Mouse (Mus musculus): ENCODE measurements around the gene Zfp13.
"Not testable (repeated sequence)": the region's sequence is repeated elsewhere in the genome, so short reads cannot be mapped to it uniquely, and the experiment has no call there.

Gene Zfp13

DNA sequence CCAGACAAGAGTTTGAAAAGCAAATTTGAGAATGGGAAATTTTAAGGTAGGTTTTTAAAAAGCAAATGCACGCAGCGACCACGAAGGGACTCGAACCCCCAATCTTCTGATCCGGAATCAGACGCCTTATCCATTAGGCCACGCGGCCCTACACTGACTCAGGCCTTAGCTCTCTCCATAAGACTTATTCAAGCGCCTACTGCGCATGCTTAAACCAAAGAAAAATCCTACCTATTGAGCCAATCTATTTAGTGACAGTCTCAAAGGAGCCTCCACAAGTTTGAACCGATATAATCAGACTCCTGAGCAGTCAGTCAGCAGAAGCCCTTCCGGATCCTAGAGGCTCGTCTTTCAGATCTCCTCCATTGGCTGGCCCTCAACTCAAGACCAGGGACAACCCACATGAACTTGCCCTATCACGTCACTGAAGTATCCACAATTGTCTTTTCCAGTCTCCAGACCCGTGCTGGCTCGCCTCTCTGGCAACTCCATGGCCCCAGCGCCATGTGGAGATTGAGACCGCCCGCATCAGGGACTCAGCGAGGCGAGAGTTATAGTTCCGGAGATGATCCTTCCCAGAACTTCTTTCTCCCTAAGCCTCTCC is 49.0 kb downstream of the Zfp13 start:
- DNase-seq (ENCODE audit: low spot score): peak; percentile 95

DNA sequence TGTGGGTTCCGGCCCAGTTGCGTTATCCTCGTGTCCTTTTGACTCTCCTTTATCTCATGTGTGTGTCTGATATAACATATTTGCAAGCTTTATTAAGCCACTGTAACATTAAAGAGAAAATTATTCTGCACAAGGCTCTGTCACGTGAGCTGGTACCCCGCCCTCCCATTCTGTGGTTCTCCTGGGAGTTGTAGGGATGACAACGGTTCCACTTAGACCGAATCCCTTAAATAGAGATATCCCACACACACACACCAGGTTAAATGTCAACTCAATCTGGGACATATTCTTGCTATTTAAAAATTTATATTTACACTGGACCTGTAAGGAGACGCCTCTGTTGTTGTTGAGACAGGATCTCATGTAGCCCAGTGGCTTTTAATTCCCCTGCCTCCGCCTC is 49.8 kb downstream of the Zfp13 start:
- peak; percentile 13 for DNase-seq (ENCODE audit: low spot score)

DNA sequence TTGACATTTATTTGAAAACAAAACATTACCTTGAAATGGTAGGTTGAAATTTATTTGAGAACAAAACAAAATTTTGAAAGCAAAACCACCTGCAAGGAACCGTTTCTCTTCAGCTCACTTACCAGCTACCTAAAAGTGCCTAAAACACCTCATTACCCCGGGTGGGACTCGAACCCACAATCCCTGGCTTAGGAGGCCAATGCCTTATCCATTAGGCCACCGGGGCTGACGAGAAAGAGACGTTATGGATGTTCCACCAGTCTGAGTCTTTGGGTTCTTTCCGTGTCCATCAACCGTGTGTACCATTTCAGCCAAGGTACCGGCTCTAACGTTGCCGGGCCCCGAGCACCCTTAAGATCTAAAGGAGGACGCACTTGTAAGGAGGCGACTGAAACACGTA is 50.7 kb downstream of the Zfp13 start:
- DNase-seq (ENCODE audit: low spot score): peak; percentile 76

DNA sequence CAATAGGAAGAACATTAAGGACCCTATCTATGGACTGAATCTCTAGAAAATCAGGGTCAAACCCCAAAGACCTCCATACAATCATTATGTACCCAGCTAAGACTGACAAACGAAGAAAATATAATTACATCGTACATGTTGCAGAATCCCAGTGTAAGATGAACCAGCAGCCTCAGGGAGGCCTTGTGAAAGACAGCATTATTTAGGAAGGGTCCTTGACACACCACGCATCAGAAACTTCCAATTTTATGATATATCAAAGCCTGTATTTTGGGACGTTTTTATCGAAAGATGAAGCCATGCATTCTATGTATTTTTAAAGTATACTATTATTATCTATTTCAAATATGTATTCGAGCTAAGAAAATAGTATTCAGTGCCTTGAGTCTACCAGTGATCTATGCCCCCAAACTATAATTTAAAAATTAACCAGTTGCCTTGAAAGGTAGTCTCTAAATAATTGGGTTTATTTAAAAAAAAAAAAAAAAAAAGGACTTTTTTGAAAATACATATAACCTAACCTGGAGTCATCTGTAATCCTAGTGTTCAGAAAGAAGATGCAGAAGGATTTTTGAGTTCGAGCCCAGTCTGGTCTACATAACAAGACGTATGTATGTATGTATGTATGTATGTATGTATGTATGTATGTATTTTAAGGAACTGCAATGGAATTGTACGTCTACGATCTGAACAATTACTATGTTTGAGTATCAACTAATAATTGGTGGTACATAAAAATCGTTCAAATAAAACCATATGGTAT is 51.4 kb downstream of the Zfp13 start:
- peak; percentile 1 for DNase-seq (ENCODE audit: low spot score)

DNA sequence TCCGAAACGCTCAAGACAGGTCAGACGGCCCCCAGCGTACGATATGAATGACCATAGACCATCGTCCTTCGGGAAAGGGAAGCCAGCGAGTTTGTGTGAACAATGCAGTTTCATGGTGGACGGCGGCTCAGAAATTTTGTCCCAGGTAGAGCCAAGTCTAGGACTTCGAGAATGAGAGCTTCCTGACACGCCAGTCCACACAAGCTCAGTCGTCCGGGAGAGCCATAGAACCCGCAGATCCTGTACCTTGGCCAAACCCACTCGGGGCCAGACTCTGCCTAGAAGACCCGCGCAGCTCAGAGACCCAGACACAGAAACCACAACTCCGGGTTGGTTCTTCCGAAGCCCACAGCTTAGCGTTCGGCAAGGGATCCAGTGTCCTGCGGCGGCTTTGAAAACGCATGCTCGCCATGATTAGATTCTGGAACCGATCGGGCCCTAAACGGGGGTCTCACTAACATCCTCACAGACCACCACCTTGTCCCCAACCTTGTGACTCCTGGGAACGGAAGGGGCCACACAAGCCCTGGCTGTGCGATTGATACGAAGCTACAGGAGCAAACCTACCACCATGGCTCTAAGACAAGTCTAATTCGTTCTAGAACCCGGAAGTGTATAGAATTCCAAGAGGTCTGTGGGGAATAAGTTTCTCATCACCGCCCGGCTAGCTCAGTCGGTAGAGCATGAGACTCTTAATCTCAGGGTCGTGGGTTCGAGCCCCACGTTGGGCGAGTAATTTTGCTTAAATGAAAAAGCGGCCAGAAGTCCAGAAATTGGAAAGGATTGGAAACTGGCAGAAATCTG is 52.4 kb downstream of the Zfp13 start:
- DNase-seq (ENCODE audit: low spot score): peak; percentile 81

DNA sequence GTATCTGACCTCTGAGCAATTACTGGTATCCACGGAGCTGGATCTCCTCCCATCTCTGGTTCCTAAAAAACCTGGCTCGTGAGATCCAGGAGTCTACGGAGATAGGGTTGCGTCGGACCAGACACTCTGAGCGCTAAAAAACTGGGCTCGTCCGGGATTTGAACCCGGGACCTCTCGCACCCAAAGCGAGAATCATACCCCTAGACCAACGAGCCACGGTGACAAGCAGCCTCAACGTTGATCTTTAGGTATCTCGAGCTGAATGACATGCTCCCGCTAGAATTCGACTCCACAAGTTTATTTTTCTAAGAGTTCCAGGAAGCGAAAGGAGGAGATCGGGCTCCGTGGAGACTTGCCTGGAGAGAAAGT is 53.0 kb downstream of the Zfp13 start:
- DNase-seq (ENCODE audit: low spot score): no peak

DNA sequence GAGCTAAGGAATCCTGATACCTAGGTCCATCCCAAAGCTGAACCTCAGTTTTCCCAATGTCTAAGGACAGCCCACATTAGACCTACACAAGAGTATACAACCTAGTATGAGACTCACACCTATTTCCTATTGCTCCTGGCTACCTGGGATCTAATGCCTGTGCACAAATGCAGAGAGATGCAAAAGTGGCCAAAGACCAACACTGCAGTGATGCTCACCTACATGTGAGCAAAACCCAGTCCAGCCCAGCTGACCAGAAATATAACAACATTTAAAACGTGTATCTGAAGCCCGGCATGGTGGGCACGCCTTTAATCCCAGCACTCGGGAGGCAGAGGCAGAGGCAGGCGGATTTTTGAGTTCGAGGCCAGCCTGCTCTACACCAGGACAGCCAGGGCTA is 53.4 kb downstream of the Zfp13 start:
- DNase-seq (ENCODE audit: low spot score): no peak

DNA sequence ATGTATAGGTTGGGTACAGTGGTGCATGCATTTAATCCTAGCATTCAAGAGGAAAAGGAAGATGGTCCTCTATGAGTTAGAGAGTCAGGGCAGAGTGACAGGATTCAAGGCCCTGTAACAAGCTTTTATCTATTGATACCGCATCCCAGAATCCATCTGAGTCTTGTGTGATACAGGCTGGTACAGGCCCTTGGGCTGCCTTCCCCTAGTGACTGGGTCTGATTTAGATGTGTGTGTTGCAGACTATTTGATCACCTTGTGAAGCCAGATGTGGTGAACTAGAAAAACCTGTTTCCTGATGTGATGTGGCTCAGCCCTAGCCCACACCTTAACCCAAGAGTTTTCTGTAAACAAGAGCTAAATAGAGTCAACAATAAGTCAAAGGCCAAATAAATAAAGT is 54.5 kb downstream of the Zfp13 start:
- DNase-seq (ENCODE audit: low spot score): peak; percentile 1

DNA sequence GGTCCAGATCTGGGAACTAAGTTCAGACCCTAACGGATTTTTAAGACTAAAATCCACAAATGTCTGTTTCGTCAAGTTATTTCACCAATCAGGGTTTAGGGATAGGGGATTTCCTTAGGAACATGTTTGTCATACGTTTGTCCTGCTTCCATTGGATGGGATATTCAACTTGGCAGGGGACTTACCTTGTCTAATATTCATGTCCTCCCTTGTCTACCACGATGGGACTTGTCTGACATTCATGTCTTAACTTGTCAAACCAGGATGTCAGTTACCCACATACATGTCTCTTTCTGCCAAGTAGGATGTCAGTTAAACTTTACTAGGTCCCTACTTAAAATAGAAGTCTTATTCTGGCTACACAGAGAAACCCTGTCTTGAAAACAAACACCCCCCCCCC is 55.3 kb downstream of the Zfp13 start:
- no peak for DNase-seq (ENCODE audit: low spot score)

DNA sequence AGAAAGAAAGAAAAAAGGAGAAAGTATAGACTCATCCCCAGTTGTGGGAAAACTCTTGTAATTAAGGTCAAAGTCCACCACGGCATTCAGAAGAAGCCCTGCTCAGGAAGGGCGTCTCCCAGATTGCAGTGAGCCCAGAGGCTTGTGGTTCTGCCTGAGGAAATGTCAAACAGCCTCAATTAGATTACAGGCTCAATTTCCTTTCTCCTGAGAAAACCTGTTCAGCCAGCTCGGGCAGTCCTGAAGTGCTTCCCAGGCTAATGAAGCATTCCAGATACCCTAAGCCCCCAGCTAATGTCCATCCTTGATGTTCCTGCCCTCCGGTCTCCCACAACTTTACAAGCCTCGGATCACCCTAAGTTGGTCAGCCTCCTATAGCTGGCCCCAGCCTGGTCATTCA is 56.0 kb downstream of the Zfp13 start:
- no peak for DNase-seq (ENCODE audit: low spot score)

DNA sequence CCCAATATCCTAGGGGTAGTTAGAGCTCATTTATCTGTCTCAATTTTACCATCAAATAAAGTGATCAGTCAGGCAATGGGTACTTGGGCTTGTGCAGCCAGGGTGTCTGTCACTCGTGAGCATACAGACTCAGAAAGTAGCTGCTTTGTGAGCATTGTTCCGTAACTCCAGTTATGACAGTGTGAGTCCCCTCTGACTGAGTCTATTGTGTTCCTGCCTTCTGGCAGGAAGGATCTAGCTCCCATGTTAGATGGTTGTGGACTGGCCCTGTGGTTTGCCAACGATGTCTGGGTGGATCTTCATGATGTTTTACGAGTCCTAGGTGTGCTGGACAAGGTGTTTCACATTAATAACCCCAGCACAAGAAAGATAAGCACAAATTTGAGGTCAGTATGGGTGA is 56.5 kb downstream of the Zfp13 start:
- DNase-seq (ENCODE audit: low spot score): peak; percentile 7

DNA sequence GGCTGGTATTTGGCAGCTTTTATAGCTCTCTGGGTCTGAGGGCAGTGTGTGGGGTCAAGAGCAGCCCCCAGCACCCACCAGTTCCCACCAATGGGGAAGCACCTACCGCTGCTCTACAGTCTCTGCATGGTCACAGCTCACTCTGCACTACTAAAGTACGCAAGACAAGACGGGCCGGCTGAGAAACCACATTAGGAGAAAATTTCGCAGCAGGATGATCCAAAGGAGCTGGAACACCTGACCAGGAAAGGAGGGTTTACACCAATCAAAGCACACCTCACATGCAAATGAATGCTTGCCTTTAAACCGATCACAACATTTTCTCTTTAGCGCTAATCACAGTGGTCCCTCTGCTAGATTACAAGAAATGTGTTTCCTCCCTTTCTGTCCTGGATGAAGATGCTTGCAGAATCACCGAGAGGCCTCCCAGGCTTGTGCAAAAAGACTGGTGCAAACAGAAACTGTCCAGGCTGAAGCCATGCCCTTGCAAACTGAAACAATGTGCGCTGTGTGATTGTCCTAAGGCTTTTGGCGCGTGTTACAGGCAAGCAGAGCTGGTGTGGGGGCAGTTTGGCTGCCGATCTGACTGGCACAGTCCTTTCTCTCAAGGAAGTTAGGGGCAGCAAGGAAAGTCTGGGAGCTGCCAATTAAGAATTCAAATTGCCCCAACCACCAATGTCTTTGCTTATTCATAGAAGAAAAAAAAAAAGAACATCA is 57.1 kb downstream of the Zfp13 start:
- peak; percentile 1 for DNase-seq (ENCODE audit: low spot score)

DNA sequence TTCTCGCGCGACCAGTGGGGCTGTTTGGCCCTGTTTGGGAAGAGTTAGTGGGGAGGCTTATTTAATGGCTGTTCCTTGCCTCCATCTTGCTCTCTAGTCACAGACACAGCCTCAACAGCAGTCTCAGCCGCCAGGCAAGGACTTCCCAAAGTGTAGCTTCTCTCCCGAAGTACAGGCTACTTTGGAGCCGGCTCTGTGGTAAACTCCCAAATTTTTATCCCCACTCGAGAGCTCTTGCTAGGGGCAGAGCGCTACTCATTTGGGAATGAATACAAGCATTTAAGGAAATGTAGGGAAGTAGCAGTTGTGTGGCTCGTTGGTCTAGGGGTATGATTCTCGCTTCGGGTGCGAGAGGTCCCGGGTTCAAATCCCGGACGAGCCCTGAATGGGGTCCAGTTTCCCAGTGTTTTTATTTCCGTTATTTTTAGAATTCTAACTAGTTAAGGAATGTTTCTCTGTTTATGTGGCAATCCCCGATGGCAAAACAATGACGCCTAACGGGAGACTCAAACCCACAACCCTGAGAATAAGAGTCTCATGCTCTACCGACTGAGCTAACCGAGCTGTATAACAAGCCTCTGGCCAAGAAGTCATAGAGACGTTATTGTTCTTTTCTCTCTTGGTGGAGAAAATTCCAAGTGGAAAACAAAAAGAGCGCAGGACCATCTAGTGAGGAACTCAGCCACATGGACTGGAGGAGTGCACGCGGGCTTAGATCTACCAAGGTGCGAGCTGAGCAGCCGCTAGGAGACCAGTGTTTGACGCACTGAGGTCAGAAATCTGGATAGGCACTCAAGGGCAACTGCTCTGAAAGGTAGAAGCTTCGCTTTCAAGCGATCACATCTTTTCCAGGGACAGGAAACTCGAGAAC is 58.4 kb downstream of the Zfp13 start:
- DNase-seq (ENCODE audit: low spot score): no peak

DNA sequence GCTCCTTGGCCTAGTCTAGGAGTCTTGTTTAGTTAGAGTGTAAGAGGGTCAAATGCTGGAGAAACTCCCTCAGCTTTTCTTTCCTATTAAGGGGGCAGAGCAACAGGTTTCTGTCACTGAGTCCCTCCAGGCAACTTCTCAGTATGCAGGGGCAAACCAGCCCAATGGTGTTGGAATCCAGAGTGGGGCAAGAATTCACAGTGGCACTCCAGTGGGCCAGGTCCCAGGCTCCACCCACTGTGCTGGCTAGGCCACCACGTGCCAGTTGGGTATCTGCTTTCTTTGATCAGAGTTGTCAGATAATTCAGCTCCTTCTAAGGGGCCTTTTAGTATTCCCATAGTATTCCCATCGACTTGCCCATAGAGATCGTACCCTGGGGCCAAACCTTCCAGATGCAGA is 59.2 kb downstream of the Zfp13 start:
- no peak for DNase-seq (ENCODE audit: low spot score)

DNA sequence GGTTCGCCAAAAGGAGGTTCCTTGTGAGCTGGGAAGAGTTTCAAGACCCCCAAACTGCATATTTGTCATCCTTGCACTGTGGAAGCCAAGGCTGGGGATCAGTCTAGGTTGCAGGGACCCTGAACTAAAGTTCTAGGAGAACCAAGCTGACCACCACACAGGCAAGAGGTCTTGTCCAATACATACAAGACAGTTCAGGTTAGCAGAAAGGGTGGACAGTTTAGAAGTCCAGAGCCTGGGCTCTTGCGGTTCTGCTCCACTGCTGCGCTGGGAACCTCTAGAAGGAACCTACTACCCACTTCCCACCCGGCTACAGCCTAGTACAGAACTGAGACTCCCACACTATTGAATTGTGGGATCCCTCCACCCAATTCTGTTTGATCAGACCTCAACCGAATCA is 59.7 kb downstream of the Zfp13 start:
- DNase-seq (ENCODE audit: low spot score): no peak

DNA sequence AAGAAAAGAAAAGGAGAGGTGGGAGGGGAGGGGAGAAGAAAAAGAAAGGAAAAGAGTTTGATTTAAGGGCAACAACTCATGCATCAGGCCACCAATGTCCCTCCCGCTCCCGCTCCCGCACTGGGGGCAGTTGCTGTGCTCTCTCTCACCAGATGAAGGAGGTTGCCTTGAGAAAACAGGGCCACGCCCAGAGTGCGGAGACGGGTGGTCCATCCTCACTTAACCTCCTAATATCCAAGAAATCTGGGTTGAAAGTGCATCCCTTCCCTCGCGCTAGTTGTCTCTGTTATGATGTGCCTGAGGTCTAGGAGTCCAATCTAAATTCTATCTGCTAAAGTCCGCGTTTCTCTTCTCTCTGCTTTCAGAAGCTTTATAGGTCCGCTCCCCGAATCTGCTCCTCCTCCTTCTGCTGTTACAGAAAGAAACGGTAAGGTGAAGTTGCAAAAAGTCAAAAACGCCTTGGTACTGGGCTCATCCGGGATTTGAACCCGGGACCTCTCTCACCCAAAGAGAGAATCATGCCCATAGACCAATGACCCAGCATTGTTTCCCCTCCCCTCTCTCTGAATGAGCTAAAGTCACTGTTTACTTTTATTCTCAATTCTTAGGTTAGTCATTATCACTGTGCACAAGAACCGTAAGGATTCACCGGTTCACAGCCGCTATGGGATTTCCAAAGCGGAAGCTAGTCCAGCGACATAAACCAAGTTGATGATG is 60.8 kb downstream of the Zfp13 start:
- no peak for DNase-seq (ENCODE audit: low spot score)

DNA sequence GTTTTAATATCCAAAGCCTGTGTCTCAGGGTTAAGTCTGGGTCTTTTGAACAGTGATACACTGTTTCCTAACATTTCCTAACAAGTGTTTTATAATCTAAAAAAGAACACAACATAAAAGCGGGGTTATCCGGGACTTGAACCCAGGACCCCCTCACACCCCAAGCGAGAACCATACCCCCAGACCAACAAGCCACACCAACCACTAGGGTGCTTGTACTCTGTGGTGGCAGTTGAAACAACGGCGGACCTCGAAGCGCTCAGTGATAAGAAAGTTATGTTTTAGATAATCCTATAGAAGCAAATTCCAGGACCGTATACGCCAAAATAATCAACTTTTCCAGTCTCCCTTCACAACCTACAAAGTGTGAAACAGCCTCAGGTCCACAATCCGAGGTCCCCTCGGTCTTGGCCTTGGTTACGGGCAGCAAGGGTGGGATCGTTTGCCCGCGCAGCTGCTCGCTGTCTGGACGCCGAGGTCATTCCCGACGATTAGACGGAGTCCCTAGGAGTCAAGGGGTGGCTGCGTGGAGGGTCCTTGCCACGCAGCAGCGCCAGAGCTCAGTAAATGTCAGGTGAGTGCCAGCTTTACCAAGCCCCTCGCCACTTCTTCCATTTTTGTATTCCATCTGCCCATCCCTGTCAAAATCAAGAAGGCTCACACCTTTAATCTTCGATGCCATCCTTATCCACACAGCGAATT is 61.6 kb downstream of the Zfp13 start:
- no peak for DNase-seq (ENCODE audit: low spot score)

DNA sequence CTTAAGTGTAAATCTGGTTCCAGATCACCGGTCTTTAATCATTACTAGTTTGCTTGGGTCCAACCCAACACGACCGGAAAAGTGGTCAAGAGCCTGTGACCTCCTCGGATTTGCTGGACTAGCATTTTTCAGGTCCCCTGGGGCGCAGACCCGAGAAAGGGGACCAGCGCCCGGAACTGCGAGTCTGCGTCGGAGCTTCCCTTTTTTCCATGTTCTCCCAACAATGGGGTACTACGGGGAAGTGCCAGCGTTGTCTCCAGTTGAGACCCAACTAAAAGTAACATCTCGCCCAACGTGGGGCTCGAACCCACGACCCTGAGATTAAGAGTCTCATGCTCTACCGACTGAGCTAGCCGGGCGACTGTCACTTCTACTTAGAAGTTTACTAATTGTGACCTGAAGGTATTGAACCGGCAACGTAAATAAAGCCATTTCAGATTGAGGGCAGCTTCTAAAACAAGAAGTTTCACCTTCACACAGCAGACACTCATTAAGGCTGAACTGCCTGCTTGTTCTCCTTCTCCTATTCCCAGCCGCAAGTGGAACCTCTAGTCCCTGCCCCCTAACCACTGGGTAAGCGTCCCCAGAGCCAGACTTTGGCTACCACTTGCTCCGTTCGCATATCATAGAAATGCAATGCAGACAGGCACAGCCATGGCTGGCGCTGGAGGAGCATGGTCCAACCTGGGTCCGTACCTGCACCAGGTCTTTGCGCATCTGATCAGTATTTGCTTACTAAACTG is 64.1 kb downstream of the Zfp13 start:
- DNase-seq (ENCODE audit: low spot score): not testable (repeated sequence)
